Mouse (Mus musculus) stomach, postnatal 0 days (tissue): Measurements from ENCODE around the gene Cryl1.

Experiments used
- CTCF ChIP-seq: IDR thresholded peaks from 2 replicates; pipeline ENCODE4 v1.5.1; 2016; ENCODE audit warnings: antibody characterized with exemption, low read depth, mild to moderate bottlenecking, moderate library complexity
- EP300 ChIP-seq: optimal IDR thresholded peaks from 2 replicates; pipeline ENCODE3; 2016; ENCODE audit warnings: antibody characterized with exemption

- TF ChIP-seq CTCF (no peak), EP300 (no peak)
These were observed 25.9 kb upstream of the Cryl1 start for GRCm38 (mm10) chr14:57424212-57424561.
